In the genomic region with DNA sequence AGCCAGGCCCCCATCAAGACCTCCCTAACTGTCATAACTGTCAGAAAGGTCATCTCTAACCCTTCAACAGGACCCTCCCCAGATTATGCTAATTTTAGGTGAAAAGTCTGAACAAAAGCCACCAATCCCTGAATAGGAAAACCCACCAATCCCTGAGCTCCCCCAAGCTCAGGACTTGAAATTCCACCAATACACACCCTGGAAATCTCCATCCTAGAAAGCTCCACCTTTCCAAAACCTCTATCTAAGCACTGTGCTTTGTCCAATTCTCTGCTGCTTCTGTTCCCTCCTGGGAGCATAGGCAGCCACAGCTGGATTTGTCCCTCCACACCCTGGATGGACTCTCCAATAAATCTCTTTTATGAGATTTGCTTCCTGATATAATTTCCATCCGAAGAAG, we compare ENCODE assay signal across 31 mouse cellular contexts. TPM values are rescaled to one million over a fixed set of nuclear protein-coding genes. Genes with fewer than 3 reads are reported as not detected.
A peak's percentile ranks its signal among the peaks of the same experiment; 100 is the strongest.
DNase-seq lines count a peak whose midpoint lies in the region; ATAC-seq and TF ChIP-seq lines count a peak whose summit lies in the region.
"Had no signal": no experiment of that assay in that cellular context is flagged by ENCODE, and none has a peak within 500 bp of the region (broad histone marks: within the 10 kb centered on the region; RNA-seq: fewer than 3 reads in every experiment).

No protein-coding gene starts in this region.

- peak overlapping the region; percentile 6; the same call in 1 of the 2 replicates for H3K4me2 ChIP-seq in liver, embryonic 11.5 days
- H3K4me2 ChIP-seq in liver, embryonic 13.5 days, result peak overlapping the region; percentile 33
- no peak overlapping the region for H3K4me2 ChIP-seq in kidney, embryonic 14.5 days (replicated peaks; ENCODE audit: low read depth, low read length)
- H3K4me2 ChIP-seq: embryonic facial prominence, embryonic 13.5 days; hindbrain, embryonic 15.5 days; limb, embryonic 13.5 days; midbrain, embryonic 13.5 days; neural tube, embryonic 13.5 days had no signal

- no peak for ATAC-seq in liver, embryonic 11.5 days (replicated peaks; ENCODE audit: low FRiP score)
- ATAC-seq in liver, embryonic 13.5 days (ENCODE audit: low read depth), result no peak
- ATAC-seq in kidney, embryonic 14.5 days (ENCODE audit: low FRiP score, low TSS enrichment), result no peak
- ATAC-seq: forebrain, embryonic 16.5 days; inflammation-experienced regulatory T-cells, adult 6 months; midbrain, embryonic 13.5 days had no signal

- H3K27me3 ChIP-seq in liver, embryonic 11.5 days (replicated peaks; ENCODE audit: control insufficient read depth, insufficient read depth, low read length), result no peaks in the 10 kb centered on the region
- H3K27me3 ChIP-seq in MEL (ENCODE audit: control insufficient read depth in 1 of 2, insufficient read depth in 2 of 2, low read length in 2 of 2), result no peaks in the 10 kb centered on the region
- no peaks in the 10 kb centered on the region for H3K27me3 ChIP-seq in liver, embryonic 13.5 days
- H3K27me3 ChIP-seq in kidney, embryonic 14.5 days (ENCODE audit: control insufficient read depth, insufficient read depth, low read length), result no peaks in the 10 kb centered on the region
- H3K27me3 ChIP-seq: embryonic facial prominence, embryonic 13.5 days; hindbrain, embryonic 15.5 days; neural tube, embryonic 13.5 days had no signal

- H3K79me2 ChIP-seq in MEL (ENCODE audit: control insufficient read depth, insufficient read depth, low read length, poor library complexity), result 0 out of 2 replicates have a peak, but pooled peaks cover 4% of the 10 kb centered on the region

- H3K9me3 ChIP-seq in liver, embryonic 11.5 days (ENCODE audit: control insufficient read depth, low read length), result no peaks in the 10 kb centered on the region
- no peaks in the 10 kb centered on the region for H3K9me3 ChIP-seq in MEL (replicated peaks; ENCODE audit: insufficient read depth, low read length)
- H3K9me3 ChIP-seq in liver, embryonic 13.5 days (replicated peaks), result no peaks in the 10 kb centered on the region
- H3K9me3 ChIP-seq in kidney, embryonic 14.5 days (ENCODE audit: control insufficient read depth, low read length), result no peaks in the 10 kb centered on the region
- H3K9me3 ChIP-seq: embryonic facial prominence, embryonic 13.5 days; forebrain, embryonic 10.5 days; hindbrain, embryonic 10.5 days; hindbrain, embryonic 15.5 days; limb, embryonic 13.5 days; midbrain, embryonic 13.5 days; neural tube, embryonic 13.5 days had no signal

- TF ChIP-seq RAD21 in MEL (IDR thresholded peaks at IDR 0.05; ENCODE audit: low read depth, low read length), result no peak

- H3K36me3 ChIP-seq in liver, embryonic 11.5 days (ENCODE audit: control insufficient read depth, insufficient read depth, low read length), result no peaks in the 10 kb centered on the region
- peaks cover 0 to 35% of the 10 kb centered on the region in 2 experiments; a peak in 2 of 4 replicates for H3K36me3 ChIP-seq in MEL (ENCODE audit: control insufficient read depth in 1 of 2, insufficient read depth in 2 of 2, low read length in 2 of 2)
- H3K36me3 ChIP-seq in liver, embryonic 13.5 days, result no peaks in the 10 kb centered on the region
- H3K36me3 ChIP-seq in kidney, embryonic 14.5 days (ENCODE audit: control insufficient read depth, insufficient read depth, low read length), result no peaks in the 10 kb centered on the region
- H3K36me3 ChIP-seq: embryonic facial prominence, embryonic 13.5 days; forebrain, embryonic 10.5 days; hindbrain, embryonic 10.5 days; hindbrain, embryonic 15.5 days; limb, embryonic 13.5 days; midbrain, embryonic 13.5 days; neural tube, embryonic 13.5 days had no signal

- no peak for TF ChIP-seq EP300 in MEL (IDR thresholded peaks at IDR 0.05; ENCODE audit: low read depth in 1 of 2, low read length in 2 of 2)

- no peak for TF ChIP-seq CTCF in MEL (IDR thresholded peaks at IDR 0.05 in 2 of 3, conservative IDR thresholded peaks at IDR 0.05 in 1 of 3; ENCODE audit: control insufficient read depth in 1 of 3, insufficient read depth in 1 of 3, low read depth in 2 of 3, low read length in 3 of 3, poor library complexity in 1 of 3, severe bottlenecking in 1 of 3)

- no peak for DNase-seq in liver, embryonic 11.5 days (ENCODE audit: low spot score)
- DNase-seq in liver (no peak), MEL (ENCODE audit: low read depth, low spot score) (peak; percentile 59)
- DNase-seq in liver, embryonic 13.5 days, result no peak
- DNase-seq in ovary, adult 18-20 months (ENCODE audit: low spot score), result no peak
- no peak for DNase-seq in B cell, adult 2 months
- DNase-seq: adrenal gland, postnatal 10 days; cerebellum, adult 11 months; cerebellum, adult 9-11 months; gastrocnemius, postnatal 10 days; heart, postnatal 14 days; kidney, adult 2 months; kidney, postnatal 4 days; lung, postnatal 4 days; retina, postnatal 1 day; right cerebral cortex, postnatal 14 days; thymus, adult 2 months; thymus, postnatal 36 days had no signal

- TF ChIP-seq POLR2A in MEL (IDR thresholded peaks at IDR 0.05; ENCODE audit: control insufficient read depth in 1 of 2, insufficient read depth in 1 of 2, low read depth in 1 of 2, low read length in 2 of 2, poor library complexity in 1 of 2), result no peak

- no peak overlapping the region for H3K9ac ChIP-seq in liver, embryonic 11.5 days (ENCODE audit: low read depth, low read length)
- peak overlapping the region; percentile 20 for H3K9ac ChIP-seq in MEL (ENCODE audit: control insufficient read depth, low read depth, low read length, poor library complexity, severe bottlenecking)
- no peak overlapping the region for H3K9ac ChIP-seq in liver, embryonic 13.5 days
- H3K9ac ChIP-seq in kidney, embryonic 14.5 days (ENCODE audit: low read depth, low read length), result no peak overlapping the region
- H3K9ac ChIP-seq: embryonic facial prominence, embryonic 13.5 days; hindbrain, embryonic 15.5 days; limb, embryonic 13.5 days; midbrain, embryonic 13.5 days; neural tube, embryonic 13.5 days had no signal

- H3K4me3 ChIP-seq in liver, embryonic 11.5 days (ENCODE audit: low read depth, low read length), result no peak overlapping the region
- H3K4me3 ChIP-seq in MEL (ENCODE audit: control insufficient read depth in 1 of 2, insufficient read depth in 1 of 2, low read depth in 2 of 2, low read length in 2 of 2), result peak overlapping the region in 1 of 2 experiments; percentile 19; a peak in 1 of 4 replicates
- no peak overlapping the region for H3K4me3 ChIP-seq in liver, embryonic 13.5 days (replicated peaks)
- no peak overlapping the region for H3K4me3 ChIP-seq in kidney, embryonic 14.5 days (ENCODE audit: low read length)
- H3K4me3 ChIP-seq: embryonic facial prominence, embryonic 13.5 days; forebrain, embryonic 10.5 days; hindbrain, embryonic 10.5 days; hindbrain, embryonic 15.5 days; limb, embryonic 13.5 days; midbrain, embryonic 13.5 days; neural tube, embryonic 13.5 days had no signal

- H3K4me1 ChIP-seq in liver, embryonic 11.5 days (replicated peaks; ENCODE audit: control insufficient read depth, insufficient read depth, low read length), result peaks cover 34% of the 10 kb centered on the region
- peaks cover 36 to 60% of the 10 kb centered on the region in 2 experiments for H3K4me1 ChIP-seq in MEL (ENCODE audit: control insufficient read depth in 1 of 2, insufficient read depth in 2 of 2, low read length in 2 of 2)
- H3K4me1 ChIP-seq in liver, embryonic 13.5 days (replicated peaks), result peaks cover 68% of the 10 kb centered on the region
- H3K4me1 ChIP-seq in kidney, embryonic 14.5 days (ENCODE audit: control insufficient read depth, insufficient read depth, low read length), result 0 out of 2 replicates have a peak, but pooled peaks cover 13% of the 10 kb centered on the region

- no peak overlapping the region for H3K27ac ChIP-seq in liver, embryonic 11.5 days (ENCODE audit: low read depth, low read length)
- peak overlapping the region; percentile 88 for H3K27ac ChIP-seq in MEL (ENCODE audit: control insufficient read depth, low read depth, low read length)
- peak overlapping the region; percentile 67 for H3K27ac ChIP-seq in liver, embryonic 13.5 days
- no peak overlapping the region for H3K27ac ChIP-seq in kidney, embryonic 14.5 days (ENCODE audit: low read depth, low read length)
- H3K27ac ChIP-seq: embryonic facial prominence, embryonic 13.5 days; forebrain, embryonic 10.5 days; hindbrain, embryonic 15.5 days; kidney, postnatal 0 days; limb, embryonic 13.5 days; midbrain, embryonic 13.5 days; neural tube, embryonic 13.5 days had no signal

- WGBS in liver, embryonic 11.5 days, result 85% methylated on average over 1 of the region's 1 CpGs
- WGBS in liver, embryonic 13.5 days (ENCODE audit: insufficient replicate concordance), result 70% methylated on average over 1 of the region's 1 CpGs
- WGBS in kidney, embryonic 14.5 days, result 44% methylated on average over 1 of the region's 1 CpGs

TF ChIP-seq in MEL, 35 proteins besides CTCF, POLR2A, EP300 and RAD21 (continues in another document):
- no peak for TF ChIP-seq USF2 (IDR thresholded peaks at IDR 0.05; ENCODE audit: borderline replicate concordance in 1 of 2, insufficient read depth in 1 of 2, low read depth in 1 of 2, low read length in 2 of 2)
- TF ChIP-seq MYB (IDR thresholded peaks at IDR 0.05; ENCODE audit: low read depth, low read length), result 0 out of 2 replicates have a peak, but pooled peaks have one; percentile 32

RNA-seq across cellular contexts. Expression of gene Engase, which starts 3.5 kb away (rescaled TPM):
- polyA plus RNA-seq in liver, embryonic 11.5 days (2014; fragmentation: Nextera tagmentation; extraction: Ambion mirVana), result 13.4 and 14.3 TPM in 2 replicates
- 15.3 and 19.7 TPM in 2 replicates for total RNA-seq in MEL (2012; rRNA removed)
- 10 to 100 TPM in 1 of 2 experiments, not detected in 1; 23.5 TPM for polyA plus RNA-seq in MEL (2012; ENCODE audit: insufficient read depth in 1 of 2, insufficient read length in 2 of 2, low read depth in 1 of 2, low replicate concordance in 2 of 2, missing spikeins in 1 of 2)
- polyA plus RNA-seq in liver, embryonic 13.5 days (2015; fragmentation: Nextera tagmentation; extraction: Ambion mirVana), result 8.1 and 8.8 TPM in 2 replicates
- polyA plus RNA-seq in kidney, embryonic 14.5 days (2014; fragmentation: Nextera tagmentation; extraction: Ambion mirVana), result 3.9 and 9.7 TPM in 2 replicates

RNA-seq across cellular contexts. Expression of gene C1qtnf1, which starts 45.2 kb away (rescaled TPM):
- 4.6 and 5.0 TPM in 2 replicates for polyA plus RNA-seq in liver, embryonic 11.5 days (2014; fragmentation: Nextera tagmentation; extraction: Ambion mirVana)
- 0.07 and 0.27 TPM in 2 replicates for total RNA-seq in MEL (2012; rRNA removed)
- under 1 TPM in 1 of 2 experiments, not detected in 1; 0.72 TPM for polyA plus RNA-seq in MEL (2012; ENCODE audit: insufficient read depth in 1 of 2, insufficient read length in 2 of 2, low read depth in 1 of 2, low replicate concordance in 2 of 2, missing spikeins in 1 of 2)
- polyA plus RNA-seq in liver, embryonic 13.5 days (2015; fragmentation: Nextera tagmentation; extraction: Ambion mirVana), result 1.1 and 1.4 TPM in 2 replicates
- 2.8 and 4.0 TPM in 2 replicates for polyA plus RNA-seq in kidney, embryonic 14.5 days (2014; fragmentation: Nextera tagmentation; extraction: Ambion mirVana)
- total RNA-seq: granulocyte monocyte progenitor cell, adult 5-6 weeks; megakaryocyte-erythroid progenitor cell, adult 5-6 weeks had no signal
- polyA plus RNA-seq: inflammation-experienced regulatory T-cells, adult 6 months had no signal

RNA-seq across cellular contexts. Expression of gene Cant1, which starts 54.3 kb away (rescaled TPM):
- polyA plus RNA-seq in liver, embryonic 11.5 days (2014; fragmentation: Nextera tagmentation; extraction: Ambion mirVana), result 21.1 and 21.6 TPM in 2 replicates
- total RNA-seq in MEL (2012; rRNA removed), result 25.8 and 26.0 TPM in 2 replicates
- polyA plus RNA-seq in MEL (2012; ENCODE audit: insufficient read depth in 1 of 2, insufficient read length in 2 of 2, low read depth in 1 of 2, low replicate concordance in 2 of 2, missing spikeins in 1 of 2), result 100 to 1,000 TPM in 1 of 2 experiments, 10 to 100 TPM in 1; 34.4 to 145 TPM
- 8.3 and 9.4 TPM in 2 replicates for polyA plus RNA-seq in liver, embryonic 13.5 days (2015; fragmentation: Nextera tagmentation; extraction: Ambion mirVana)
- 19.0 and 24.1 TPM in 2 replicates for polyA plus RNA-seq in kidney, embryonic 14.5 days (2014; fragmentation: Nextera tagmentation; extraction: Ambion mirVana)

Comparison
In these comparisons a context has a peak if more than half of its experiments do, and no peak if none do; other contexts are left out.
1. H3K27ac ChIP-seq: peak in MEL (single experiment) and liver, embryonic 13.5 days (single experiment); none in liver, embryonic 11.5 days (single experiment) and kidney, embryonic 14.5 days (single experiment).